Mouse (Mus musculus): ENCODE data around the gene Ube2d3.

Ube2d3 gene

DNA sequence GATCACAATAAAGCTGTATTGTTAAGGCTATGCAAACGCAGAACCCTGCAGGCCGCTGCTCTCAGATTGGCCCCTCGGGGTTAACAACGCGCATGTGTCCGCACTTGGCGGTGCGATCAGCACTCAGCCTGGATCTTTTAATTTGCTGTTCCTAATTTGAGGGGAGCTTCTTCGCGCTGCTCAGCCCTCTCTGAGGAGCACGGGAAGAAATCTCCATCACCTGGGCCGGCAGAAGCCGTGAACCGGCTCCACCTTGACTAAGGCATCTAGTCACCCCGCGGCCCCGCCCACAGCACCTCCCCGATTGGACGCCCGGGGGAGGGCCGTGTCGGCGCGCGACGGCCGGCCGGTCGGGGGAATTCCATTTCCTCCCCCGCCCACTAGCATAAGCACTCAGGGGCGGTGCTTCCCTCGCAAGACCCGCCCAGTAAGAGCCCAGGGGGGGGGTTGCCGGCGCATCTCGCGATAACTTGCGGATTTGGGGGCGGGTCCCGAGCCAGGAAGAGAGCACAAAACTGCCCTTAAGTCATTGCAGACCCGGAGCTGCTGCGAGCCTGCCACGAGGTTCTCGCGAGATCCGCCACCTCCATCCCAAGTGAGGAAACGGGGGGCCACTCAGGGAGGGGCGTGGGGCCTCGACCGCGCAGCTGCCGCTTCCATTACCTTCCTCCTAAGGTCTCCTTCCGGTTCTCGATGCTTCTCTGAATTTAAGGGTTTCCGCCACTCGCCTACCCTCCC is at the start of gene Ube2d3:
Gene Ube2d3 (plus strand): TSS at position 392 of the 738 bp plus-strand sequence.
- DNase-seq = peak; percentile 99

- DNase-seq = no peak
Measured at GRCm38 (mm10) chr3:135393186-135393585, 44.8 kb upstream of the Ube2d3 start.

GRCm38 (mm10) chr3:135395085-135395484 is 42.9 kb upstream of the Ube2d3 start:
- DNase-seq = no peak

GRCm38 (mm10) chr3:135396081-135396480 is 41.9 kb upstream of the Ube2d3 start:
- no peak for DNase-seq

DNA sequence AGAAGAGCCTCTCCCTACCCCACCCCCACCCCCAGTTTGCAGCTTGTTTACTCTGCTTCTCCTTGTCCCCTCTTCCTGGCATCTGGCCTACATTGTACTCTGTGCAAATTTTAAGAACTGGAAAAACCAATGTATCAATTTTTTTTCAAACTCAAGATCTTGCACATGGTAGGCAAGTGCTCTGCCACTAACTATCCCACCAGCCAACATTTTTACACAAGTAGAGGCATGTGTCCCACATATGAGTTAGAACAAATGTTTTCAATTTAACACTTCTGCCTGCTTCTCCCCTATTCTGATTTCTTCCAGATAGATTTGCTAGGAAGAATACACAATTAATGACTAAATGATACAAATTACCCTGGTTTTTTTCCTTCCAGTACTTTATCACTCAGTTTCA is 40.8 kb upstream of the Ube2d3 start:
- DNase-seq = no peak

DNA sequence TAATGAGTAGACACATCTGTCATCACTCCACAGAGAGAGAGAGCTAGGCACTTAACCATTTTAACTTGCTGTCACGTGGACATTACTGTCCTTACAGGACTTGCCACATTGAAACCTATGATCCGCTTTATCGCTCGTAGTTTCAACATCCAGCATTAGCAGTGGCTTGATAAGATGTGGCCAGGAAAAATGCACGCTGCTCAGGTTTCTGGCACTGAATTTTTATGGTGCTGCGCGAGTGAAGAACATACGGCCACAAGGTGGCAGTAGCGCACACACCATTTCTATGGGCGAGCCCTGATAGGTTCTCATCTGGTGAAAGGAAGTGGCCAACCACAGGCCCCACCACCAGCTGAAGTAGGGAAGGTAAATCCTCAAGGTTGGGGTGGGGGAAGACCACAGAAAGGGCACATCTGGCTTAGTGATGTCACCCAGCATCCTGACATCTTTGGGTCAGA is 35.7 kb upstream of the Ube2d3 start:
- DNase-seq = peak; percentile 84

DNA sequence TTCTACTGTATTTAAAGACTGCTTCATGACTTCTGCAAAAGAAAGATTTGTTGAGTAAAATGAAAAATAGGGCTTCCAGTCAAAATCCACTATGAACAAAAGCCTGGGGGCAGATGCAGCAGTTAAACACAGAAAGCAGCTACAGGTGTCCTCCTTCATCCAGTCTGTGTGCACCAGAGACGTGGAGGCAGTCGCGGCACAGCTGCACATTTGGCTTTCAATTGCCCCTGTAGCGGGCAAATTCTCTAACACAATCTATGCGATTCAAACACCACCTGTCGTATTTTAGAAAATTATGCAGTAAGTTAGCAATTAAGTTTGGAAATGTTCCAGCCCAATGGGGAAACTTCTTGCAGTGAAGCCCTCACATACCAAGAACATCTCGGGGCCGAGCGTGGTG is 34.7 kb upstream of the Ube2d3 start:
- no peak for DNase-seq

- DNase-seq = no peak
Measured at GRCm38 (mm10) chr3:135403856-135404255, 34.1 kb upstream of the Ube2d3 start.

DNA sequence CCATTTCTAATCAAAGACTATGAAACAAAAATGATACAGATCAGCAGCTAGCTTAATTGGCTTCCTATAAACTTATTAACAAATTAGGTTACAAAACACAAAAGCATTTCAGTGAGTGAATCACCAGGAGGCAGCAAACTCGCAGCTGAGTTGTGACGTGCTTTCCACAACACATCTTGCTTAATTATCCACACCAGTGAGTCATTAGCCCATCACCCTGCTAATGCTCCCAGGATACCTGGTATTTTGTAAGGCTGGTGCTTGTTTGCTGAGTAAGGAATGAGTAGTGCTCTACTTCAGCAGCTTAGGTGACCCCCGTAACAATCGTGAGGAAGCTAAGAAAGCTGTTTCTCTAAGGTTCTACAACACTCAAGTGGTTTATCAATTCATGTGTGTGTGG is 33.4 kb upstream of the Ube2d3 start:
- DNase-seq = no peak

GRCm38 (mm10) chr3:135407351-135407750 is 30.6 kb upstream of the Ube2d3 start:
- DNase-seq = no peak

DNA sequence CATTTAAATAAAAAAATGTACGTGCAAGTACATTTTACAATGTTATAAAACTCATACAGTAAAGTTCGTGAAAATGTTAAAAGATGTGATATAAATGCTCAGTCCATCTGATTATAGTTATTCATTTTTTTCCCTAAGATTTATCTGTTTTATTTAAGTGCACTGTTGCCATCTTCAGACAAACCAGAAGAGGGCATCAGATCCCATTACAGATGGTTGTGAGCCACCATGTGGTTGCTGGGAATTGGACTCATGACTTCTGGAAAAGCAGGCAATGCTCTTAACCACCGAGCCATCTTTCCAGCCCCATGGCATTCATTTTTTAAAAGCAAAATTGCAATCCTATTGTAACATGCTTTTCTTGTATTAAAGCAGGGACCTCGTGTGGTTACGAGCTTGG is 28.7 kb upstream of the Ube2d3 start:
- no peak for DNase-seq

DNA sequence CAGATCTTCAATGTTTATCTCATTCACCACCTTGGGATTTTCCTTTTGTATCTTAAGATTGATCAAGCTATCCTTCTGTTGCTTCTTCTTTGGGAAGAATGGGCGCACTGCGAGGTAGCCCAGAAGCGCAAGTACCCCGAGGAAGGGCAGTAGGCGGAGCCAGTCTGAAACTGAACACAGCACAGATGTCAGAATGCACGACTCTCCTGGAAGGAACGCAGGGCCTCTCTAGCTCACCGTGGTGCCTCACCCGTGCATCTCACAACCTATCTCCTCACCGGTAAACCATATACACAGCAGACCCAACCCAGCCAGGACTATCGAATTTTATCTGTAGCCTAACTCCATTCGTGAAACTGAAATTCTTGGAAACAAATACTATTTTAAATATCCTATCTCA is 26.9 kb upstream of the Ube2d3 start:
- no peak for DNase-seq

DNA sequence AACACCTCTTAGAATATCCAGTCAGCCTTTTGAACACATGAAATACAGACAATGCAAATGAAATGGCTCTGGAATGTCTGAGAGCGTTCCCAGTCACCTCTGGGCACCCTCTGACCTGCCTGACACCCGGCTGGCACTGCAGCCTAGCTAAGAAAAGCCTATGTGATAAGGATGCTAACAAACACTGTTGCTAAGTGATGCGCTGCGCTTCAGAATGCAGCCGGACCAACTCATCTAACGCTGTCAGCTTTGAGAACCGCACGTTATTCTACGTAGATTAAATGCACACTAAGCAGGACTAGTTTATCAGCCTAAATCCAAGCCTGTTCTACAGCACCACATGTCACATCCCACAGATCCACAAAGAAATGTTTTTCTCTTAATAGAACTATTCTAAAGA is 26.1 kb upstream of the Ube2d3 start:
- DNase-seq = no peak

DNA sequence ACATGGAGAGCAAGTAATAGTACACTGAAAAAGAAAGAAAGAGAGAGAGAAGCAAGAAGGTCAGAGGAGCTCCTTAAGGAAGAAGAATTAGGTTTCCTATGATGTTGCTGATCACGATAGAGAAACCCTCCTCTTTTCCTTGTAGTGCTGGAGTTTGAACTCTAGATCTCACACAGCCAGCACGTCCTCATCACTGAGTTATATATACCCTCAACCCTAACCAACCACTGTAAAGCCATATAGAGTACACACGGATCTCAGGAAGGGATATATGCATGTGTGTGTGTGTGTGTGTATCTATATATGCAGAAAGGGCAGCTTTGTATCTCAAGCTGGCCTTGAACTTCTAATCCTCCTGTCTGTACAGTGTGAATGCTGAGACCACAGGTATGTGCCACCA is 20.7 kb upstream of the Ube2d3 start:
- no peak for DNase-seq

GRCm38 (mm10) chr3:135417799-135418198 is 20.1 kb upstream of the Ube2d3 start:
- no peak for DNase-seq

DNA sequence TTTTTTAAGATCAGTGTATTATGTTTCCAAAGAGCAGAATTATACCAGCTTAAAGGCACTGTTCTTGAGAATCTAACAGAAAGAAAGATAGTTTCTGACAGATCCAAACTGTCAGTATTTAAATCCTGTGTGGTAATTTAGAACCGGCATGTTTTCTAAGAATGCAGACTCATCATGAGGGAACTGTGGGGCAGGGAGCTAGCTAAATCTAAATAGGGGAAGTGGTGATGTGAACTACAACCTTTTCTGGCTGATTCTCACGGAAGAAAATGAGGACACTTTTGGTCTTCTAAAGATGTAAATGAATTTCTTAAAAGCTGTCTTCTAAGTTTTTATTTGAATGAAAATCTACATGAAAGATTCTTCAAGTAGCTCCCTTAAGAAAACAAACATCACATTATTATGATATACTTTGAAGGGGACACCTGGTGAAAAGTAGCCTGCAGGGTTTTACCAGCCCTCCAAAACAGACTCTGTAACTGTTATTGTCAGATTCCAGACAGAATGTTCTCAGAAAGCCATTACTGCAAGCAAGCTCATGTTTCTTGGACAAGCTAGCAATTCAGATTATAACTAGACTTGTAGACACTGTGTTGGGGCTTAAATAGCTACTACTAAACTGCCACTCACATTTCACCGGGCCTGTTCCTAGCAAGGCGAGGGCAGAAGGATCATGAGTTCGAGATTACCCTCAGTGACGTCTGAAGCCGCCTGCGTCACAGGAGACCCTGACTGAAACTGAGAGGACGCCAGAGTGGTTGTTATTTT is 17.2 kb upstream of the Ube2d3 start:
- DNase-seq = no peak

DNA sequence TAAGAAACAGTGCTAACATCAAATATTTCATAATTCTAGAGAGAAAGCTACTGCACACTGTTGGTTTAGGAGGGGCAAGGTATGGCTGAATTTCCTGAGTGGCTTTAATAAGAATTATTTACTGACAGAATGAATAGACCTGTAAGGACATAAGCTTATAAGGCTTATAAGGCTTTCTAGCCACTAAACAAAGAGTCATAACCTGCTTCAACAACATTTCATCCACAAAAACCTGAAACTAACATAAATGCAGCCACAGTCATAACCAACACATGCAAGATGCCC is 16.7 kb upstream of the Ube2d3 start:
- no peak for DNase-seq

GRCm38 (mm10) chr3:135422232-135422855 is 15.6 kb upstream of the Ube2d3 start:
- DNase-seq = no peak

GRCm38 (mm10) chr3:135422856-135423607 is 14.9 kb upstream of the Ube2d3 start:
- peak; percentile 90 for DNase-seq

DNA sequence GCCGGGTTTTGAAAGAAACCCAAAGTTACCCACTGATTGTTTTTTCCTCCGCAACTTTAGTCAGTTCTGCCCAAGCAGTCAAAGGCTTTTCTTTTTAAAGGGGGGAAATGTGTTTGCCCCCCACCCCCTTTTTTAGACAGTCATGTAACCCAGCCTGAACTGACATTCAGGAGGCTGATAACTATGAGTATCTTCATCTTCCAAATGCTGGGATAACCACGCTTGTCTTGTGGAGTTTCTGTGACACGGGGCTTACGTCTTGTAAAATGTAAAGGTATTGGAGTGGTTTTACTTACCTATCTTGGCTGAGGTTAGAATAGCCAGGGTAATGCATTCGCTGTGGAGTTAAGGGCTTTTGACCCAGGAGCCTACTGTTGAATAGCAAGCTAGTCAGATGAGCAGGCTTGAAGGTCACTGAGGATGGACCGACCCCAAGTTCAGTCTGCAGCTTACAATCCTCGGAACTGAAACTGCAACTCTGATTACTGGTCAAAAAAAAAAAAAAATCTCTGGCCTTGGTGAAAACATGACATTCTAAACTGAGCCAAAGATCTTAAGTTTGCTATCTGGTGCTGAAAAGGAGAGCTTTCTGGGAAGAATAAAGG is 14.2 kb upstream of the Ube2d3 start, which contains the start of gene Cisd2:
Gene Cisd2 (minus strand): TSS at position 318 of the 605 bp plus-strand sequence.
- DNase-seq = no peak

DNA sequence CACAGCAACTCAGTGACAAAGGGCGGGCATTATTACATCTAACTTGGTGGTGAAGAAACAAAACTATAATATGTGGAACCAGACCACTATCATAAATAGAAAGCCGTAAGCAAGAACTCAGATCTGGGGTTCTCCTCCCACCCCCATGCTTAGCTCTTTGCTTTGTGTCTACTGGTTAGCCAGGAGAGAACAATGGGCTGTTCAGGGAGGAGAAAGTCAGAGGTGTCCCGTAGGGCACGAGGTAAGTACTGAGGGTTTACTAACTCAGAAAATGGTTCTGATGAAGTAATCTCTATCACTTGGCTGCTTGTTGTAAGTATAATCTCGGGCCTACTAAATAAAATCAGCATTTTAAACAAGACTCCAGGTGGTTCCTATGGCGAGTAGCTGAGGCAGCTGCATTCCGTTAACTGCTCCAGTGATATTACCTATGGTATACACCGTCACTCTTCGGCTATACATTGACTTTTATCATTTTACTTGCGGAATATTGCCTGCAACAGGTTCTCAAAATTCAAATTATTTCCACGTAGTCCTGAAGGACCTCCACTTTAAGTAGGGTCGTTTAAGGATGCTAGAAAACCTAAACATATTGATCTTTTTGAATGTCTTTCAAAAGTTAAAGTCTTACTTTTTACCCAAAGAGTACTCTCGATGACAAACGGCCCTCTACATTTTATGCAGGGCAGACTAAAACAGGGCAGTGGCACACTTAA is 890 bp upstream of the Ube2d3 start:
- peak; percentile 28 for DNase-seq

- DNase-seq = peak; percentile 96
Measured at GRCm38 (mm10) chr3:135438531-135438912, 573 bp downstream of the Ube2d3 start.

Data from cerebellum, adult 8-10 months (tissue).